Mouse (Mus musculus) heart, adult 2 months (tissue): ENCODE data around the gene Trir. TPM values are rescaled to one million over a fixed set of nuclear protein-coding genes. Genes with fewer than 3 reads are reported as not detected.
A peak's percentile ranks its signal among the peaks of the same experiment; 100 is the strongest.

Source experiments
- DNase-seq, 2 experiments: peaks; one replicate each; pipeline ENCODE4 v3.0.0; 2021
- H3K27ac ChIP-seq: fragments of 200-600 bp; 2 replicates; pipeline ENCODE4 v1.8.1; 2022
- H3K27me3 ChIP-seq: fragments of 200-500 bp; 2 replicates; pipeline ENCODE4 v1.6.1; 2012; ENCODE audit warnings: mild to moderate bottlenecking, low read length, inconsistent platforms, mixed read lengths; ENCODE audit not compliant: control insufficient read depth, insufficient read depth
- H3K36me3 ChIP-seq: fragments of 200-500 bp; 2 replicates; pipeline ENCODE4 v1.6.1; 2012; ENCODE audit warnings: low read length, inconsistent platforms; ENCODE audit not compliant: control insufficient read depth, insufficient read depth
- H3K4me1 ChIP-seq: fragments of 200-500 bp; 2 replicates; pipeline ENCODE4 v1.6.1; 2011; ENCODE audit warnings: low read length; ENCODE audit not compliant: control insufficient read depth, insufficient read depth
- H3K4me3 ChIP-seq: fragments of 200-600 bp; 2 replicates; pipeline ENCODE4 v1.8.1; 2022
- H3K79me2 ChIP-seq: fragments of 200-500 bp; replicated peaks from 2 replicates; pipeline ENCODE4 v1.6.1; 2012; ENCODE audit warnings: mild to moderate bottlenecking, inconsistent platforms, low read length, moderate library complexity, mixed read lengths; ENCODE audit not compliant: control insufficient read depth, insufficient read depth
- H3K9ac ChIP-seq: fragments of 200-500 bp; 2 replicates; pipeline ENCODE4 v1.6.1; 2012; ENCODE audit warnings: low read depth, mild to moderate bottlenecking, control low read depth, inconsistent platforms, low read length, mixed read lengths
- CTCF ChIP-seq: fragments of 200-600 bp; IDR thresholded peaks from 2 replicates; pipeline ENCODE4 v1.8.1; 2022; ENCODE audit warnings: antibody characterized with exemption, mild to moderate bottlenecking, moderate library complexity
- EP300 ChIP-seq: fragments of 200-500 bp; IDR thresholded peaks from 2 replicates; pipeline ENCODE4 v1.6.1; 2011; ENCODE audit warnings: low read depth, low read length, control low read depth; ENCODE audit not compliant: insufficient read depth
- POLR2A ChIP-seq: fragments of 200-500 bp; IDR thresholded peaks from 2 replicates; pipeline ENCODE4 v1.6.1; 2011; ENCODE audit warnings: mild to moderate bottlenecking, low read depth, low read length, control low read depth; ENCODE audit not compliant: insufficient read depth
- WGBS: fragments of 180-500 bp; shearing (Covaris S2); methylation state at CpG from one replicate; pipeline ENCODE4 v1.1.7; 2018; 5-methylcytosine and 5-hydroxymethylcytosine counted together
- intact Hi-C: fragments of 180-260 bp; cut with DNase I; formaldehyde crosslinking; loops from one replicate; pipeline ENCODE4 v1.15.1; 2025
- polyA plus RNA-seq: library from polyadenylated mRNA; depleted of rRNA; stranded (reverse); fragments of >200 nt; gene quantifications from 2 replicates; pipeline ENCODE4 v1.2.3, GENCODE M21; 2012
- total RNA-seq, 2 experiments: library from RNA; stranded (reverse); gene quantifications; 2 replicates each; pipeline ENCODE4 v1.2.3; 2021

Trir gene
- total and polyA plus RNA-seq, 3 experiments = 47.2 to 94.1 (median 81.5) TPM

- WGBS = 98% methylated on average over 3 of the region's 3 CpGs
- TF ChIP-seq CTCF = peak; percentile 8; the same call in 1 of the 2 replicates
- no peak for TF ChIP-seq EP300
- Histone ChIP-seq H3K27me3 (no peaks in the 10 kb centered on the region), H3K79me2 (peaks cover 2% of the 10 kb centered on the region; the same call in 1 of the 2 replicates), H3K27ac (no peak overlapping the region), H3K4me3 (no peak overlapping the region), H3K9ac (no peak overlapping the region), H3K4me1 (peaks cover 7% of the 10 kb centered on the region), H3K36me3 (no peaks in the 10 kb centered on the region)
- DNase-seq = no peak
- intact Hi-C loops = loop anchor here (10.0 kb wide), 1 partner anchor 47 kb away; the partner anchor contains the start of gene Junb
Observed at GRCm38 (mm10) chr8:85021514-85022055, 5.0 kb upstream of the Trir start.

DNA sequence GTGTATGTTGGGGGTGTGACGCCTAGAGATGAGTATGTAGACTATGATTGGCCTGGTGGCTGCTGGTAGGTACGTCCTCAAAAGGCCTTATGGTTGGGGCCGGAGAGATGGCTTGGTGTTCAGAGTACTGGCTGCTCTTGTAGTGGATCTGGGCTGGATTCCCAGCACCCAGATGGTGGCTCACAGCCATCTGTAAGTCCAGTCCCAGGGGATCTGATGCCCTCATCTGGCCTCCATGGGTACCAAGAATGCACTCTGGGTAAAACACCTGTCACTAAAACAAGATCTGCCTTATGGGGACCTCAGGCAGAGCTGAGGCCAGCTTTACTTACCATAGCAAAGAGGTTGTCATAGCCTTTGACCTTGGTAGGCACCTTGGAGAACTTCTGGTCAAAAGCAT, 2.8 kb upstream of the Trir start:
- no peaks in the 10 kb centered on the region for H3K36me3 ChIP-seq
- 89% methylated on average over 3 of the region's 3 CpGs for WGBS

GRCm38 (mm10) chr8:85025098-85025932, 1.3 kb upstream of the Trir start, which contains the start of gene Asna1:
TSS of gene Asna1 (minus strand) at chr8:85025281.
- intact Hi-C loops = loop anchor here (10.0 kb wide), 1 partner anchor 51 kb away; the partner anchor contains the start of gene Junb

More for the DNA sequence above, 2.8 kb upstream of the Trir start:
- DNase-seq = no peak
- peaks cover 5% of the 10 kb centered on the region; the same call in 1 of the 2 replicates for H3K79me2 ChIP-seq
- intact Hi-C loops = loop anchor here (10.0 kb wide), 1 partner anchor 49 kb away; the partner anchor contains the start of gene Junb
- peaks cover 14% of the 10 kb centered on the region for H3K4me1 ChIP-seq
- H3K9ac ChIP-seq = no peak overlapping the region
- H3K4me3 ChIP-seq = no peak overlapping the region
- no peaks in the 10 kb centered on the region for H3K27me3 ChIP-seq
- H3K27ac ChIP-seq = no peak overlapping the region
- TF ChIP-seq POLR2A (no peak), EP300 (no peak), CTCF (no peak)

GRCm38 (mm10) chr8:85027516-85027855, 863 bp downstream of the Trir start:
- intact Hi-C loops = loop anchor here (10.0 kb wide), 1 partner anchor 53 kb away; the partner anchor contains the start of gene Junb
- Histone ChIP-seq H3K4me1 (peaks cover 15% of the 10 kb centered on the region), H3K36me3 (peaks cover 6% of the 10 kb centered on the region; the same call in 1 of the 2 replicates), H3K4me3 (peak overlapping the region; percentile 87), H3K27me3 (no peaks in the 10 kb centered on the region), H3K9ac (peak overlapping the region; percentile 90), H3K27ac (peak overlapping the region; percentile 100), H3K79me2 (peaks cover 5% of the 10 kb centered on the region; the same call in 1 of the 2 replicates)
- under 1% methylated on average over 13 of the region's 13 CpGs for WGBS
- no peak for DNase-seq
- no peak for TF ChIP-seq CTCF
- TF ChIP-seq EP300 = no peak
- no peak for TF ChIP-seq POLR2A

More at GRCm38 (mm10) chr8:85025098-85025932, 1.3 kb upstream of the Trir start, which contains the start of gene Asna1:
- Histone ChIP-seq H3K4me3 (peak within 1 kb of the TSS; percentile 66), H3K27ac (peak within 1 kb of the TSS; percentile 100), H3K27me3 (no peaks in the 10 kb centered on the region), H3K79me2 (peaks cover 5% of the 10 kb centered on the region; the same call in 1 of the 2 replicates), H3K9ac (peak within 1 kb of the TSS; percentile 92), H3K36me3 (no peaks in the 10 kb centered on the region), H3K4me1 (peaks cover 15% of the 10 kb centered on the region)
- WGBS = 3% methylated on average over 30 of the region's 30 CpGs
- DNase-seq = peak; percentile 86 to 87
- no peak for TF ChIP-seq CTCF
- TF ChIP-seq EP300 = peak; percentile 43; the same call in 1 of the 2 replicates
- peak; percentile 54; the same call in 1 of the 2 replicates for TF ChIP-seq POLR2A

GRCm38 (mm10) chr8:85027922-85028321, 1.3 kb downstream of the Trir start:
- DNase-seq = no peak
- H3K79me2 ChIP-seq = peaks cover 5% of the 10 kb centered on the region; the same call in 1 of the 2 replicates
- H3K4me3 ChIP-seq = peak overlapping the region; percentile 87
- 8% methylated on average over 2 of the region's 2 CpGs for WGBS
- peak overlapping the region; percentile 100 for H3K27ac ChIP-seq
- peaks cover 9% of the 10 kb centered on the region for H3K36me3 ChIP-seq
- intact Hi-C loops = loop anchor here (10.0 kb wide), 1 partner anchor 53 kb away; the partner anchor contains the start of gene Junb
- no peak for TF ChIP-seq CTCF
- peaks cover 15% of the 10 kb centered on the region for H3K4me1 ChIP-seq
- no peaks in the 10 kb centered on the region for H3K27me3 ChIP-seq
- H3K9ac ChIP-seq = peak overlapping the region; percentile 21; the same call in 1 of the 2 replicates
